Mouse (Mus musculus) C2C12 (cell line): ENCODE data around the gene Pqlc2. TPM values are rescaled to one million over a fixed set of nuclear protein-coding genes. Genes with fewer than 3 reads are reported as not detected.

Source experiments
- H3K27me3 ChIP-seq: one replicate; pipeline ENCODE4 v1.6.1; 2011; ENCODE audit not compliant: control insufficient read depth, insufficient read depth, insufficient read length
- H3K36me3 ChIP-seq: one replicate; pipeline ENCODE4 v1.6.1; 2011; ENCODE audit not compliant: control insufficient read depth, insufficient read depth
- H3K4me3 ChIP-seq: one replicate; pipeline ENCODE4 v1.5.1; 2011; ENCODE audit warnings: mild to moderate bottlenecking, control low read depth; ENCODE audit not compliant: poor library complexity, insufficient read depth, severe bottlenecking
- H3K79me2 ChIP-seq: one replicate; pipeline ENCODE4 v1.6.1; 2011; ENCODE audit not compliant: control insufficient read depth, insufficient read depth
- H3K79me3 ChIP-seq: one replicate; pipeline ENCODE4 v1.6.1; 2011; ENCODE audit warnings: low read depth, control low read depth
- H3ac ChIP-seq: one replicate; pipeline ENCODE3; 2011; ENCODE audit warnings: low read depth; ENCODE audit not compliant: control insufficient read depth, insufficient read length
- CEBPB ChIP-seq: IDR thresholded peaks from one replicate; pipeline ENCODE4 v1.6.1; 2011; ENCODE audit warnings: low read depth, mild to moderate bottlenecking, control low read depth, moderate library complexity
- CTCF ChIP-seq: IDR thresholded peaks from one replicate; pipeline ENCODE4 v1.5.1; 2011; ENCODE audit not compliant: control insufficient read depth, insufficient read depth, insufficient read length
- FOSL1 ChIP-seq: IDR thresholded peaks from one replicate; pipeline ENCODE4 v1.8.0; 2011; ENCODE audit warnings: mild to moderate bottlenecking, low read length; ENCODE audit not compliant: poor library complexity, insufficient read depth, severe bottlenecking
- MAX ChIP-seq: IDR thresholded peaks from one replicate; pipeline ENCODE4 v1.6.1; 2011; ENCODE audit warnings: mild to moderate bottlenecking, control low read depth
- MYOD1 ChIP-seq: IDR thresholded peaks from one replicate; pipeline ENCODE4 v1.6.1; 2011; ENCODE audit warnings: low read depth; ENCODE audit not compliant: control insufficient read depth, insufficient read length
- MYOG ChIP-seq: IDR thresholded peaks from one replicate; pipeline ENCODE4 v1.6.1; 2011; ENCODE audit not compliant: control insufficient read depth, insufficient read length; ENCODE audit errors: extremely low read depth
- USF1 ChIP-seq: IDR thresholded peaks from one replicate; pipeline ENCODE4 v1.6.1; 2011; ENCODE audit warnings: low read depth, mild to moderate bottlenecking, control low read depth, moderate library complexity
- polyA plus RNA-seq: library from polyadenylated mRNA; unstranded; fragments of >200 nt; fragmentation: generic; extraction: Trizol; gene quantifications from one replicate; pipeline ENCODE4 v1.2.1, GENCODE M21; 2012; ENCODE audit warnings: missing spikeins

The Pqlc2 gene
- polyA plus RNA-seq, 1 experiment: 6.0 TPM

DNA sequence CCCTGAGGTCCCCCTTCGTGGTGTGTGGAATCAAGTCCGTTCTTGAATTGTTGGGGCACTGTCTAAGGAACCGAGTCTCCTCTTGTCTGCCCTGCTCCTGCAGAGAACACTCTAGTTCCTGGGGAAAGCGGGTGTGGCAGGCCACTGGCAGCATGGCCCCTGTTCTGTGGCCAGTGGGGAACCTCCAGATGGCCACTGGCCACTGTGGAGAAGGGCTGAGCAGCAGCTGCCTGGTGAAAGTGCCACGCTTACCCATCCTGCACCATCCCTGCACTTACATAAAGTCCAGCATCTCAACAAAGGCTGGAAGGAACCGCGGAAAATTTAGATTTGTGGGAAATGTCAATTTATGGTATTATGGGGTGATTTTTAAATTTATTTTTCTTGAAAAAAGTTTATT is 34.1 kb downstream of the Pqlc2 start:
- Histone ChIP-seq H3K36me3 (peaks cover 45% of the 10 kb centered on the region), H3K4me3 (no peak overlapping the region), H3K79me2 (peaks cover 40% of the 10 kb centered on the region), H3K27me3 (no peaks in the 10 kb centered on the region), H3K79me3 (peaks cover 13% of the 10 kb centered on the region), H3ac (no peak overlapping the region)
- no peak for TF ChIP-seq CTCF
- no peak for TF ChIP-seq USF1
- TF ChIP-seq MYOG: no peak
- no peak for TF ChIP-seq CEBPB
- no peak for TF ChIP-seq MYOD1
- TF ChIP-seq FOSL1: no peak
- TF ChIP-seq MAX: no peak

DNA sequence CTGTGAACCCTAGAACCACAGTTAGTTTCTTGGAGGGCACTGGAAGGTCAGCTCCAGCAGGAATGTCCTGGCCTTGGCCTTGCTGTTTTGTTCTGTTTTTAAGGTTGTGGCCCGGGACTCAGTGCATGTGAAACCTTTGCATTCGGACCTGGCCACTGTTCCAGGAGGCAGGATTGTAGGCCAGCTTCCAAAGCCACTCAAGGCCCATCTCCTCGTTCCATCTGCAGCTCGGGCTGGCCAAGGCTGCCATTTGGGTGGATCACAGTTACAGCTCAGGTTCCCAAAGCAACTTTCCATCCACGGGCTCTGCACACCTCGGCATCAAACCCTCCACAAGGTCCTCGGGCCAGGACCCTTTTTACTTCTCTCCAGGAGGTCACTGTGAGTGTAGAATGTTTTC is 35.9 kb downstream of the Pqlc2 start:
- Histone ChIP-seq H3K79me3 (peaks cover 13% of the 10 kb centered on the region), H3ac (no peak overlapping the region), H3K36me3 (peaks cover 27% of the 10 kb centered on the region), H3K4me3 (no peak overlapping the region), H3K79me2 (peaks cover 40% of the 10 kb centered on the region), H3K27me3 (no peaks in the 10 kb centered on the region)
- TF ChIP-seq FOSL1: no peak
- no peak for TF ChIP-seq USF1
- no peak for TF ChIP-seq MAX
- no peak for TF ChIP-seq CTCF
- no peak for TF ChIP-seq MYOD1
- TF ChIP-seq CEBPB: no peak

GRCm38 (mm10) chr4:139272951-139273680 is 37.4 kb downstream of the Pqlc2 start:
- TF ChIP-seq MAX (no peak), MYOD1 (no peak), CTCF (no peak), MYOG (no peak), CEBPB (no peak), FOSL1 (no peak), USF1 (no peak)
- H3K4me3 ChIP-seq: no peak overlapping the region
- no peak overlapping the region for H3ac ChIP-seq
- H3K36me3 ChIP-seq: peaks cover 34% of the 10 kb centered on the region
- H3K79me3 ChIP-seq: peaks cover 13% of the 10 kb centered on the region
- H3K79me2 ChIP-seq: peaks cover 41% of the 10 kb centered on the region
- H3K27me3 ChIP-seq: no peaks in the 10 kb centered on the region

DNA sequence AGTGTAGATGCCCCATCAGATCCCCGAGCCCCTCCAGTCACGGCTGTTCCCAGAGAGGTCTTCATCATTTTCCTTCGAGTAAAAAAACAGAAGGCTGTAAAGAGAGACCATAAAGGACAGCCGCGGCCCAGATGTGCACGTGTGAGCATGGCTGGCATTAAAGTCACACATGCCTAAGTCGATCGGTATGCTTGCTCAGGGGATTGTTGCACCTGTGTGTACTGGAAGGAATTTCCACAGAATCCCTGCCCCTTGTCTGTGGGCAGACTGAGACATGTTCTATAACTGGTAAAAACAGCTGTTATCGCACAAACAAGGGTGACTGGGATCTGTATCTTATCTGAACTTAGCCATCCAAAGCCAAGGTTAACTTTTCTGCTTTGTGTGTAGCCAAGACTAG is 38.9 kb downstream of the Pqlc2 start:
- no peak for TF ChIP-seq FOSL1
- TF ChIP-seq MYOD1: no peak
- TF ChIP-seq MAX: no peak
- no peak for TF ChIP-seq MYOG
- TF ChIP-seq USF1: no peak
- no peak for TF ChIP-seq CEBPB
- no peak for TF ChIP-seq CTCF
- Histone ChIP-seq H3K4me3 (no peak overlapping the region), H3K79me3 (peaks cover 10% of the 10 kb centered on the region), H3K36me3 (peaks cover 35% of the 10 kb centered on the region), H3K27me3 (no peaks in the 10 kb centered on the region), H3ac (no peak overlapping the region), H3K79me2 (peaks cover 32% of the 10 kb centered on the region)

GRCm38 (mm10) chr4:139270168-139270567 is 40.3 kb downstream of the Pqlc2 start:
- no peaks in the 10 kb centered on the region for H3K27me3 ChIP-seq
- peaks cover 18% of the 10 kb centered on the region for H3K79me2 ChIP-seq
- no peak overlapping the region for H3ac ChIP-seq
- peaks cover 5% of the 10 kb centered on the region for H3K79me3 ChIP-seq
- TF ChIP-seq CTCF: no peak
- TF ChIP-seq MYOD1: no peak
- H3K4me3 ChIP-seq: no peak overlapping the region
- H3K36me3 ChIP-seq: peaks cover 33% of the 10 kb centered on the region

GRCm38 (mm10) chr4:139268242-139268641 is 42.3 kb downstream of the Pqlc2 start:
- peaks cover 15% of the 10 kb centered on the region for H3K79me2 ChIP-seq
- H3K36me3 ChIP-seq: peaks cover 42% of the 10 kb centered on the region
- no peak for TF ChIP-seq FOSL1
- no peak for TF ChIP-seq MYOD1
- TF ChIP-seq USF1: no peak
- TF ChIP-seq CEBPB: no peak
- no peak for TF ChIP-seq MYOG
- no peak for TF ChIP-seq CTCF
- no peak for TF ChIP-seq MAX
- no peak overlapping the region for H3K4me3 ChIP-seq
- H3K27me3 ChIP-seq: no peaks in the 10 kb centered on the region
- H3K79me3 ChIP-seq: peaks cover 5% of the 10 kb centered on the region
- H3ac ChIP-seq: no peak overlapping the region
